Mouse (Mus musculus) layer of hippocampus, adult 18-20 months (tissue): ENCODE data around the gene Pnrc2. TPM values are rescaled to one million over a fixed set of nuclear protein-coding genes. Genes with fewer than 3 reads are reported as not detected.

ENCODE experiments used
- DNase-seq, 2 experiments: peaks; one replicate each; pipeline ENCODE4 v3.0.0; 2022; ENCODE audit warnings: low spot score in 2 of 2
- long read RNA-seq: library from polyadenylated mRNA; stranded (forward); transcript quantifications from one replicate; pipeline ENCODE4 v2.0.0, GENCODE M21; 2021
- total RNA-seq, 2 experiments: library from RNA; stranded (reverse); gene quantifications; 2 replicates each; pipeline ENCODE4 v1.2.3; 2021

Pnrc2 gene
- 10 to 100 TPM; 50.5 to 53.0 TPM for total RNA-seq
- long read RNA-seq, transcript Pnrc2-201 (3 exons, 1,919 nt) = major isoform, 29 of 39 reads
- long read RNA-seq, partial matches to known transcripts = 0 of 39 reads
- long read RNA-seq, other reads (novel, unspliced or antisense) = 9 of 39 reads

- DNase-seq = peak; percentile 88 to 92
These were observed at the start of gene Pnrc2 for GRCm38 (mm10) chr4:135873526-135874202. Gene Pnrc2, minus strand, starts transcription at chr4:135873850.

- DNase-seq = no peak
These were observed 48.5 kb upstream of the Pnrc2 start for GRCm38 (mm10) chr4:135922190-135922589.

DNA sequence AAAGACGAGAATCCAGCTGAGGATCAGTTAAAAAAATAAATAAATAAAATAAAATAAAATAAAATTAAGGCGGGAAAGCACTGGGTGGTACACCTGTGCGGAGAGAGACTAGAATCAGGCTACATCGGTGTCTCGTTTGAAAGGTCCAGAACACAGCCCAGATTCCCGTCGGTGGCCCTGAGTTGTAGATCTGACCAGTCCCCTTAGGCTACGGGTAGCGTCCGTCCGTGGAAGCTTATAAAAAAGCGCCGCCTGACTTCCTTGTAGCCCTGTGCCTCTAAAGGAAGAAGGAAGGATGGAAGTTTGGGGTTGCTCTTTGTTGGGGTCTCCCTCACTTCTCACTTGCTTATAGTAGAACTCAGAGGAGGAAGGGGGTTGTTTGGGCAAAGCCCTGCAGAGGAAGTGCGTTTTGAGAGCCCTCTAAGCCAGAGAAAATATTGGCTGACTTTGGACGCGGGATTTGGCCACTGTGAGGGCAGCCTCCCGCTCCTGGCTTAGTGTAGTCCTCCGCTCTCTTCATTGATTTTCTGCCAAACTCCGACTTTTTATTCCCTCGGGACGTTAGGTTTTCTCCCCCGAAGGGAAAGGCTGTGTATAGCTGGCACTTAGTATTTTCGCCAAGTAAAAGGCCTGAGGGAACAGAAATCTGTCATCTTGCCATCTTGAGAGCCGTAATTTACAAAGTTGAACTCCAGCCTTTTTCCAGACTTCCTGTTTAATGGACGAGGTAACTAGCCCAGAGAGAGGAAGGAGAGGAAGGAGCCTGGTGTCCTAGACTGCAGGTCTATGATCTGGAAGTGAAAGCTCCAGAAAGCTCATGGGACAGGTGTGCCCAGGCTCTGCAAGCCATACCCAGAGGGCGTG, 47.8 kb upstream of the Pnrc2 start:
- DNase-seq = no peak

- DNase-seq = peak; percentile 94 to 98
These were observed 46.9 kb upstream of the Pnrc2 start, which contains the start of gene Fuca1 for GRCm38 (mm10) chr4:135920304-135921241. Gene Fuca1, plus strand, starts transcription at chr4:135920735.

- no peak for DNase-seq
These were observed 45.6 kb upstream of the Pnrc2 start for GRCm38 (mm10) chr4:135919280-135919639.

DNA sequence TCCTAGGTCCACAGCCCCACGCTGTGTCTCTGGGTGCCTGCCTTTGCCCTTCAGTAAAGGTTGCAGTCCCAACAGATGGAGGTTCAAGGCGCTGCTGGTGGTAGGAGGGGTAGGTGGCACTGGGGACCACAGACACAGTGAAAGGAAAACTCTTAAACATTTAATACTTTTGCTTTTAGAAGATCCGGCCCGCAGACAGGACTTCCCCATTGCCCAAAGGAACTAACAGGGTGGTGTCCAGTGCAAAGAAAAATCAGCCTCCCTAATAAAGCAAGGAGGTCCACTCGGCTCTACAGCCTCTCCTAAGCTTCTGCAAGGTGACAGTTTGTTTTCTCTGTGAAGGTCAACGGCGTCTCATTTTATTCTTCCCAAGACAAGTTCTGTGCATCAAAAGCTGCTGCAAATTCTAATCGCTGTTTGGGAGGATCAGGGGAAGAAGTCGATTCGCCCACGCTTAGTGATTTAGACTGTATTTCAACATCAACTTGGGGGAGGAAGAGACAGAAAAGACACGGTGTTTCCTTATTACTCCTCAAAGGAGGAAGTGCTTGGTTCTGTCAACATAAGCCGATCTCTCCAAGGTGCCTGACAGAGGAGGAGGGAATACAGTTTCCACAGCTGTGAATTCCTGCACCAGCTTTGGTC, 45.1 kb upstream of the Pnrc2 start:
- DNase-seq = no peak

DNA sequence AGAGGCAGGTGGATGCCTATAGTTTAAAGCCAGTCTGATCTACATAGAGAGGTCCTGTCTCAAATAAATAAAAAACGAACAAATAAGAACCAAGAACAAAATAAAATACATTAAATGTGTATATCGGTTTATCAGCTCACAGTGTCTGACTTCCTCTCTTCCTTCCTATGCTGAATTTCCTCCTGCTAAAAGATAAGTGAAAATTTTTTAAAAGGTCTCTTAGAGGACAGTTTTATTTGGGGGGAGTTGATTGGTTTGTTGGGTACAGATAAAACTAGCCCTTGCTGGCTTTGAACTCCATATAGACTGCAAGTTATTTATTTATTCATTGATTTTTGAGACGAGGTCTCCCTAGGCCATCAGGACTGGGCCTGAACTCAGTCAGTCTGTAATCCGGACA, 39.8 kb upstream of the Pnrc2 start:
- DNase-seq = no peak

DNA sequence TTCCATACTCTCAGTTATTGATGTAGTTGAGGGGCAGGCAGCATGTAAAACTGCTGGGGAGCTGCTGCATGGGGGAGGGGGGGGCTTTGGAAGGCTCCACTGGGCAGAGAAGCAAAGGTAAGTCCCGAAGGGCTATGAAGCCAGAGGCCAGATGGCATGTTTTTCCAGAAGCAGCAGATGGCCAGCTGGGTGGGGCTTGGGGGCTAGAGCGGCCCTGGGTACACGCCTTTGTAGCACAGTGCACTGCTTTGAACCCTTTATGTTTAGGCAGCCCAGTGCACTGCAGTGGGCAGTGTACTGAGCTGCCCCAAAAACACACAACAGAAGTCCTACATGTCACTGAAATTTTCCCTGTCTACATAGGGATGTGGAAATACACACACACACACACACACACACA, 39.2 kb upstream of the Pnrc2 start:
- no peak for DNase-seq

DNA sequence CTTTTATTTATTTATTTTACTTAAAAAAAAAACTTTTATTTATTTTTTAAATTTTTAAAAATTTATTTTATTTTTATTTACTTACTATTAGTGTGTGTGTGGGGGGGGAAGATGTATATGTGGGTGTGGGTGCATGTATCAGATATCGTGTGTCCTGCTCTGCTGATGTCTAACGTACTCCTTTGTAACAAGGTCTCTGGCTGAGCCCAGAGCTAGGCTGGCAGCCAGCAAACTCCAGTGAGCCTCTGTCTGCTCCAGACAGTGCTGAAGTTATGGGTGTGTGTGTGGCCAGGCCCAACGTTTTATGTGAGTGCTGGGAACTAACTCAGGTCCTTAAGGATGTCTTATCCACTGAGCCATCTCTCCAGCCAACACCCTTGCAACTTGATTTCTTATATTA, 38.5 kb upstream of the Pnrc2 start:
- no peak for DNase-seq

DNA sequence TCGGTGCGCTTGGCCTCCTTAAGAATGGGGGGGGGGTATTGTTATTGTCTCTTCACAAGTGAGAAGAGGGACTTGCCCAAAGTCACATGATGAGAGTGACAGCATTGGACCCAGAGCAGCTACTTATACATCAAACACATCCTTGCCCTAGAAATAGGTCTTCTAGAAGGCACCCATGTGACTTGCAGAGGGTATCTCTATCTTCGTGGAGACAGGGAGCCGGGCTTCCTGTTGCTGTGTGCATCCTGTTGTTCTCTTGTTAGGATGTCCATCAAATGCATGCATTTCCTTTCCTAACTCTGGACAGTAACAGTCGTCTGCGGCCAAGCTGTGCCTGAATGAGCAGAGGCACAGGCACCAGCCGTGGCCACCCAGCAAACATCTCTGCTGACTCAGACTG, 37.9 kb upstream of the Pnrc2 start:
- no peak for DNase-seq

DNA sequence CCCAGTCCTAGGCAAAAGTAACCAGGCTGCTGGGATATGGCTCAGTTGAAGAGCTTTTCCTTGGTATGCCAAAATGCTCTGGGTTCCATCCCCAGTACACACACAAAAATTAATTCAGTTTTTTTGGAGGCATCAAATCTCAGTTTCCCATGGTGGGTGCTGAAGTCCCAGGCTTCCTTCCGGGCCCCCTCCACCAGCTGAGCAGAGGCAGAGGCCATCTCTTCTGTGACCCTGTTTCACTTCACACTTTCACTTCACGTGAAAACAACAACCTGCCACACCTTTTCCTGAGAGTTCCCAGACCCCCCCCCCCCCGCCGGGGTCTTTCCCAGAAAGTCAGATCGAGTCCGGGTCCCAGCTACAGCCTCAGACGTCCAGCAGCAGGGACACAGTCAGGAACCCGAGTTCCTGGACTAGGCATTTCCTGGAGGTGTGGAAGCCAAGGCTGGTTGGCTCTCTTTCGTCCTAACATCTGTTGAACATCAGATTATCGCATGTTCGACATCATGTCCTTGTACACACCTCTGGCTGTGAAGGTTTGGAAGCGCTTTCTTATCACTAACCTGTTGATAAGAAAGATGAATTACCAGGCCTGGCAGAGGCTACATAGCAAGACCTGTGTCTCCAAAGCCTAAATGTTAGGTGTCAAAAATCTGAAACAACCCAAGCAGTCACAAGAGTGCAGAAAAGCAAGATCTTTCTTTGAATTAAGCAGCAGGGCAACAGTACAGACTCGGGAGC, 35.8 kb upstream of the Pnrc2 start:
- DNase-seq = no peak

- DNase-seq = no peak
These were observed 33.0 kb upstream of the Pnrc2 start for GRCm38 (mm10) chr4:135906633-135907032.

- DNase-seq = no peak
These were observed 31.2 kb upstream of the Pnrc2 start for GRCm38 (mm10) chr4:135904810-135905209.

DNA sequence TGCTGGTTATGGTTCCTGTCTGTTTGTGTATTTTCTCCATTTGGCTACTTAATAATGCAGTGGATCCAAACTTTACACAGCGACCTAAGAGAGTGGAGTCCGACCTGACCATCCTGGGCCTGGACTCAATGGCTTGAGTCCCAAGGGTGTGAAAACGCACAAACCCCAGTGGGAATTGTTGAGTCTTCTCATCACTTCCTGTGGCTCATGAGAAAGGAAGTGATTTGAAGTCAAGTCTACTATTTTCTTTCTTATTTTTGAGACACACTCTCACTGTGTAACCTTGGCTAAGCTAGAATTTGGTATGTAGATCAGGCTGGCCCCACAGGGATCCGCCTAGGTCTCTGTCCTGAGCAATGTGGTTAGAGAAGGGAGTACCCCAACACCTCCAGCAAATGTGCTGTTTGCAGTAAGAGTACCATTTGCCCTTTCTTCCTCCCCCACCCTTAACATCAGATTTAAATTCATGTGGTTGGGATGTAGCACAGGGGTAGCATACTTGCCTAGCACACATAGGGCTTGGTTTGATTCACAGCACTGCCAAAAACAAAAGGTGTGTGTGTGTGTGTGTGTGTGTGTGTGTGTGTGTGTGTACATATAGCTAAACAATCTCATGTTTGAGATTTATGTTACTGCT, 29.1 kb upstream of the Pnrc2 start:
- no peak for DNase-seq

GRCm38 (mm10) chr4:135900008-135900407, 26.4 kb upstream of the Pnrc2 start:
- DNase-seq = no peak

DNA sequence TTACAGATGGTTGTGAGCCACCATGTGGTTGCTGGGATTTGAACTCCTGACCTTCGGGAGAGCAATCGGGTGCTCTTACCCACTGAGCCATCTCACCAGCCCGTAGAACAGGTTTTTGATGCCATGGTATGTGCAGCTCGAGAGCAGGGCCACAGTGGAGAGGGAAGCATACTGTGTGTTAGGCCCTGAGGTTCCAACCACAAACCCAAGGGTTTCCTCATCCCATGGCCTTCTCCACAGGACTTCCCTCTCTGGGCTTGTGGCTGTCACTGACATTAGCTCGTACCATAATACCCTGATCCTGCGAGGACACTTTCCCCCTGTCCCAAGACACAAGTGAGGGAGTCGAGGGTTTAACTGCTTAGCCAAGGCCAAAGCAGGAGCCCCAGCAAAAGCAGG, 25.4 kb upstream of the Pnrc2 start:
- DNase-seq = no peak

DNA sequence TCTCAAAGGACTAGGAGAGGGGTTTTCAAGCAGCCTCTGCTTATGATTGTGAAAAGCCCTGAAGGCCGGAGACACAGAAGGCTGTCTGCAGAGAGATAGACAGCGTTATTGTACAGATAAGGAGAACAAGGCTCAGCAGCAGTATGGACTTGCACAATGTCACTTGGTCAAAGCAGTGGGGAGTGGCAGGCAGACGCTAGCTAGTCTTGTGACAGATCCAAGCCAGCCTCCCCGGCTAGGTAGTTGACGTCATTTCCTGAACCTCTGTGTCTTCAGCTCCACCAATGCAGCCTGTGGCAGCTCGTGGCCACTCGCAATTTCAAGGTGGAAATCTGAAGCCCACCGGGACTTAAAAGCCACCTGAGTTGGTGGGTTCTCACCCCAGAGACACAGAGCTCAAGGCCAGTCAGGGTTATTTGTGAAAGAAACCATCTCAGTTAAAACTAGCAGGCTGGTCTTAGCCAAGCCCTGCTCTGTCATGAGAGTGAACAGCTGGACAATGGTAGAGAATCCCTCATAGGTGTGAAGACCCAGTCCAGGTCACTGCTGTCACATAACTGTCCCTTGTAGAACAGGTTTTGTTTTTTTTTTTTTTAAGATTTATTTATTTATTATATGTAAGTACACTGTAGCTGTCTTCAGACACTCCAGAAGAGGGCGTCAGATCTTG, 24.9 kb upstream of the Pnrc2 start:
- DNase-seq = no peak

DNA sequence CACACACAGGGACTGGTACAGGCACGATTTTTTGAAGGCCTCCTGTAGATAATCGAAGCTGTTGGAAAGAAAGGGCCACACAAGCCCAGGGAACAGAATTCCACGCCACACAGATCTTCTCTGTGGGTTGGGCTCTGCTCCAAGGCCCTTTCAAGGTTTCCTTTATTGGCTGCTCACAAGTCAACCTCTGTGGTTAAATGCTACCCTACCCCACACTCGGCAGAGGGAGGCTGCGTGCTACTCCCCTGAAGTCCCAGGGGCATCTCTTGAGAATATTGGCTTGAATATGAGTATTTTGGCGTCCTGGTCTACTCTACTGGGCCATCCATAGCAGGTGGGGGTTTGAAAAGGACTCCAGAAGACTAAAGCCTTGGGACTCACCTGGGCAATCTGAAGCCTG, 22.5 kb upstream of the Pnrc2 start:
- DNase-seq = no peak

DNA sequence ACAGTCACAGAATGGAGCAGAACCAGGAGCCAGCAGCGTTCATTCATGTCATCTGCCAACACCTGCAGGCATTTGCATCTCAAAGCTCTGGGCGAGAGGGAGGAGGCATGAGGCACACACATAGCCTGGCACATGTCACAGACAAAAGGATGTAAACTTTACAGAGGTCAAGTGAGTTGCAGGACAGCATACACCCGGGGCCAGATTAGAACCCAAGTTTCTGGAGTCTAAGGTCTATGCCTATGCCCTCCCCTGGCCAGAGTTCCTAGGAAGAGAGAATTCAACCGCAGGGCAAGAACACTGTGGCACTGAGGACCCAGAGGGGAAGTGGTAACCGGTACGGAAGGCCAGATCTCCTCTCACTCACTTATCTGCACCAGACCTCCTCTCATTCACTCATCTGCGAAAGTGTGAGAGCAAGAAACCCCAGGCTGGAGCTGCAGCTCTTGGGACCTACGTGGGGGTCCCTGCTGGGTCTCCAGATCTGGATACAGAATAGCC, 21.5 kb upstream of the Pnrc2 start, which contains the start of gene Cnr2:
TSS of gene Cnr2 (plus strand) at position 324 of the 501 bp plus-strand sequence.
- DNase-seq = no peak
